Mouse (Mus musculus) adrenal gland, adult 8-10 months (tissue): ENCODE data around the gene Fli1. TPM values are rescaled to one million over a fixed set of nuclear protein-coding genes. Genes with fewer than 3 reads are reported as not detected.

Experiments used
- DNase-seq: peaks from one replicate; pipeline ENCODE4 v3.0.0; 2022
- total RNA-seq, 4 experiments: library from RNA; stranded (reverse); gene quantifications; 2 replicates each; pipeline ENCODE4 v1.2.4; 2022

The Fli1 gene
- total RNA-seq, 4 experiments from 2014 or later: 12.0 to 20.5 (median 15.5) TPM

DNA sequence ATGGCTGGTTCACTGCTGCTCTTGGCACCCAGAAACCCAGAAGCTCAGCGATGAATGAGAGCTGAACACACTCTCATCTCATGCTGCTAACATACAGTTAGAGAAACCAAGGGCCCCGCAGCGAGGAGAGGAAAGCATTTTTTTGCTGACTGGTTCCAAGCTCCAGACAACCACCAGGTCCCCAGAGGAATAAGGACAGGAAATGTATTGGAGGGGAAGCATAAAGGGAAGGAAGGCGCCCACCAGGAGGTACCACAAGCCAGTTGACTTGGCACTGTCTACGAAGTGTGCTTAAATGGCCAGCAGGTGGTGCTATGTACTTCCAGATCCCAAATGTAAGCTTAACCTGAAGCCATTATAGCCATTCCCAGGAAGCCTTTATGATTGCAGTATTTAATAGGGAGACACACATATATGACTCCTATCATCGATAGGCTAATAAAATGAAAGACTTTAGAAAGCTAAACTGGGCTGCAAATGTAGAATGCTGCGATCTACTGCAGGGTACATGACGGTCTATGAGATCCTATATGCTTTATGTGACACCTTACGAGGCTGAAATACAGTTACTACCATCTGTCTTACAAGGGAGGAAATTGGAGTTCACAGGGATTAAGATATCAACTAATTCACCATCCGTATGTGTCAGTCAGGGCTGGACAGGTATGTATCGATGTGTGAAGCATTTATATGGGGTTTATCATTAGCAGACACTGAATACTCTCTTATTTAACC lies 137.3 kb downstream of the Fli1 start:
- peak; percentile 30 for DNase-seq

DNA sequence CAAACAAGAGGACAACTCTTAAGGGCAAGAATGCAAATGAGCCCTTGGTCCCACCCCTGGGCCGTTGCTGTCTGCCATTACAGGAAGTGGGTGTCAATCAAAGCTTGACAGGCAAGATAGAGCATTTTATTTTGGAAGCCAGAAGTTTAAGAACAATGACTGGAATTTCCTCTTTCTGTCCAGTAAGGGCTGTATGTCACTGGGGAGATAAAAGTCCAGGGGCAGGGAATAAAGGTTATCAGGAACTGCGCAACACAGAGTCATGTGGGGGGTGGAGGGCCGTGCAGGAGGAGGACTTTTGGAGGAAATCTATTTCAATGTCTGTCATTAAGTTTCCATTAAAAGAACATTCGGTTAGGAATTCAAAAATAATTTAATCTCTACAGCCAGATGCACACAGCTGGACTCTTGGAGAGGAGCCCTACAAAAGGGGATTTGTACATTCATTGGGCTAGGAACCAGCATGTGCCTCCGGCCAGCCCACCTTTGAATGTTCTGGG lies 141.9 kb downstream of the Fli1 start:
- peak; percentile 20 for DNase-seq

GRCm38 (mm10) chr9:32400212-32400611 lies 142.4 kb downstream of the Fli1 start:
- no peak for DNase-seq

DNA sequence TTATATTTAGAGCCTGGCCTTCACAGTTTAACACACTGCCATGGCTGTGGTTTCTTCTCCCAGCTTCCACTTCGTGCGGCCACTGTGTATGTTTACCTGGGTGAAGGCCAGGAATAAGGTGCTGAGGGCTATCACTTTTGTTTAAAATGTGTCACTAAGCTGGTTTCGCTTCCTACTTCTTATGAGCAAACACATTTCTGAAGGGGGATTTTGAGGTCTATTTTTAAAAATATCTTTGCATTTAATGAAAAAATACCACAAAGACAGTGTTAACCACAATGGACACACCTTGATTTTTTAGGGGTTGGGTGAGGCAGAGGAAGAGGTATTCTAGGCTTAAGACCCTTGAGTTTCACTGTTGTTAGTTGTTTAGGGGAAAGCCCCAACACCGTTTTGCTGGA lies 147.9 kb downstream of the Fli1 start:
- DNase-seq: no peak

DNA sequence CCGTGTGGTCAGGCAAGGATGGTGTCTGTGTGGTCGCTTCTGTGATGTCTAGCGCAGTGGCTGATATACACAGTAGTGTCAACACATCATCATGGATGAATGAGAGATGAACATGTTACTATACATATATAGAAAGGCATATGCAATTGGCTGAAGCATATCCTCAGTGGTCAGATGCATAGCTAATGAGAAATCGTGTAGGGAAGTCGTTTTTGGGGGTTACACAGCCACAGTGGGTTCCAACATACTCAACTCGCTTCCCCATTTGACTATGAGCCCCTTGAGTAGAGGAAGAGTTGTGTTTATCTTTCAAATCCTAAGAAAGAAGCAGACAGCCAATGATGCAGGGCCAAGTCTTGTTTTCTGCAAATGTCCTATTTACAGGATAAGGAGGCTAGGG lies 149.9 kb downstream of the Fli1 start:
- DNase-seq: no peak

DNA sequence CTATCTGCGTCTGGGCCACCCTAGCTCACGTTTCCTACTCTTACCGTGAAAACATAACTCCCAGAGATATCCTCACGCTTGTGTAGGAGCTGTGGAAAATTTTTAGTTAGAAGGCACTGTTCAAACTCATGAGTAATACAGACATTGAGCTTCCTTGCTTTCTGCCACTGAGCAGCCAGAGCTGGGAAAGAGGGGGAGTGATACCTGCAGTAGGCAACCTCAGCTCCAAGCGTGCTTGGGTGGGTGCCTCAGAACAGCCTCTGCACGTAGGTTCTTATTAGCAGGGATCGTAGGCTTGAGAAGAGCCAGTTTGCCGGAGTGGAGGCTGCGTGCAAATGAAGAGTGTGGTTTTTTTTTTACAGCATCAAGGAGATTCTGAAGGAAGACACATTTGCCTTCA lies 151.0 kb downstream of the Fli1 start:
- no peak for DNase-seq

DNA sequence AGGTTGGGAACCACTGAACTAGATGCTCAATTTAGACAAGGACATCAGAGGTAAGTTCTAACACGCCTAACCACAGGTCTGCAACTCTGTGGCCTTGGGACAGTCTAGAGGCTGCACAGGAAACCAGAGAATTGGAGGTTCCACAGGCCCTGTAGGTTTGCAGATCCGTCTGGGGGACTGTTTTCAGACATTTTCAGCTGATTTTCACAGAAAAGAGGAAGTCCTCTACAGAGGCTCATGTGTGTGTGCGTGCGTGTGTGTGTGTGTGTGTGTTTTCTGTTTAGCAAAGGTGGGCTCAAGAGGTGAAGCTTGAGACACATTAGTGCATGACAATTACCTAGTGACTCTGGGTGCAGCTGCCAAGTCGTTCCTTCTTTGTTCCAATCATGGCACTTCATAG lies 151.6 kb downstream of the Fli1 start:
- no peak for DNase-seq

DNA sequence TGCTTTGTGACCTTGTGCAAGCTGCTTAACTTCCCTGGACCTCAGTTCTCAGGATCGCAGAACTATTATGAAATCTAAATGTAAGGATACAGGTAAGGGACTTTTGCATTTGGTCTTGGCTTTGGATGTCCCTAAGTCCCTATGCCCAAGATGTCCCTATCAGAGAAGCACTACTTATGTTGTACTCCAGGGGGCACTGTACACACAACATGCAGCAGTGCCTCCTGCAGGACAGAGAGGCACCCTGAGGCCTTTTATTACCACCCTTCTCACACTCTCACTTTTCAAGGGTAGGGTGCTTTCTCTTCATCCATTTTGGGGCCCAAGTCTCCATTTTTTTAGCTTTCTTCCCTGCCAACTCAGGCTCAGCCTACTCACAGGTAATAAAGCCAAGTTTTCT lies 154.5 kb downstream of the Fli1 start:
- no peak for DNase-seq

DNA sequence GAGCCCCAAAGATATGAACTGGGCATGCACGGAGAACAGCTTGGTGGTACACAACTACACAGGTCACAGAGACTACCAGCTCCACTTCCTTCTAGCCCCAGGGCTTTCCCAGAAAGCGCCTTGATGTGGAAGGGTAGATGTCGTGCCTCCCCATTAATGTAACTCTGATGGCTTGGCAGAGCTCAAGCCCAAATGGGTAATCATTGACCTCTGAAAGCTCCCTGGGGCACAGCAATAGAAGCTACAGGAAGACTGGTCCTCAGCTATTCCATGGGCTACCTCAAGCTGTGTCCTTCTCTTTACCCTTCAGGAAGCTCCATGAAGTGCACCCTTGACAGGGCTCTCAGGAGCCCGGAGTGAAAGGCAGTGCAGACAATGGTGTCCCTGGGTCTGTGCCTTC lies 157.8 kb downstream of the Fli1 start:
- no peak for DNase-seq

DNA sequence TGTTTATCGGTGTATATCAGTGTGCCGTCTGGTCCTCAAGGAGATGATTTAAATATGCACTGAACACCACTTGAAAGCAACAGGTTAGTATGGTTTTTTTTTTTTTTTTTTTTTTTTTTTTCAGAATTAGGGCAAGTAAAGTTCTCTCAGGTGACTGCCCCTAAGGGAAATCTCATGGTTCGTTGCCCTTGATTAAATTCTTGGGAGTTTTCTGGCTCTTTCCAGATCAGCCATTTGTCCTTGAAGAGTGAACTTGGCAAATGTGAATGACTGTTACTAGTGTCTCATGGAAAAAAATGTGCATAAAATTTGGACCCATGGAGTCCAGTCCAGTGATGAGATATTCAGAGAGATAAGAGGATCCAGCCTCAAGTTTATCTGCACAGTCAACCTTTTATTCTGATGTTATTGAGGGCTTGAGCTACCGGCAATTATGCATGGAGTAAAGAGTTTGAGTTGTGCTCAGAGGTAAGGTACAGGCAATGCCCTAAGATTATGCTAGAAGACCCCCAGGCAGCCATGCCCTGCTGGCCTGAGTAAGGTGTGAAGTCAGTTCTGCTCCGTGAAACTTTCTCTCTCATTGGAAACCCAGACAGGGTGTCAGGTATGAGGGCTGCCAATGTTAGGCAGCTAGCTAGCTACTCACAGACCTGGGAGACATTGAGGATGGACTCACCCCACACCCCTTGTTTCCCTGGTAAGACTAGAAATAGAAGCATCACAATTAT lies 165.6 kb downstream of the Fli1 start:
- no peak for DNase-seq

DNA sequence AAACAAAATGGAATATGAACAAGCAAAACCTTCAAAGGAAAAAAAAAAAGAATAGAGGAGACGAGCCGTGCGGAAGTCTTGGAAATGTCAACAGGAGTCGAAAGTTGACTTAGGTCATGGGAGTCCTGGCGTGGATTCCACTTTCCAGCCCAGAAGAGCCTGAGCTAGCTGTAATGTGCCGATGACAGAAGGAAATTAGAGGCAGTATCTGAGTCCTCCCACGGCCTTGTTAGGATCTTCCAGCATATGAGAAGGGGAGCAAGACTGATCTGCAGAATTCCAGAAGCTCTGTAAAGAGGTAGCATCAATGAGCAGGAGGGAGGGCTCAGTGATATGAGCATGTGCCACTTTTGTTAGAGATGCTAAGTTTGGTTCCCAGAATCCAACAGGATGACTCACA lies 166.6 kb downstream of the Fli1 start:
- DNase-seq: no peak

DNA sequence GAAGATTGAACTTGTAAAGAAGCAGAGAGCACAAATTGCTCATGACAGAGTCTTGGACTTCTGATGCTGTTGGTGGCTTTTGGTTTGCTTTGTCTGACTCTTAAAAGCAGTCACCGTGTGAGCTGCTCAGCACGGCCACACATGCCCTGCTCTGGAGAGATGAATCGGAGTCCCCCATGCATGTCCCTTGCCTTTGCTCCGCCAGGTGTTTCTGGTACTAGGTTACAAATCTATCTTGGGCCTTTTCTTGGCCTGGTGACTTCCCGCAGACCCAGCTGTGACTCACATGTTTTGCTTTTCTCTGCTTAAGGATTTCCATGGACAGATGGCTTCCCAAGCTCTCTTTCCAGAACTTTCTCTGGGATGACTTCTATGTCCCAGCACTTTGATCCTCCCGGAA lies 169.0 kb downstream of the Fli1 start:
- no peak for DNase-seq

Other genes with a start within 250 kb of the Fli1 start
- 1 to 10 TPM in 3 of 4 experiments, under 1 TPM in 1; 0.66 to 2.1 (median 1.8) TPM for gene Kcnj5, start 198.5 kb downstream of the Fli1 start, total RNA-seq
- not detected for gene Kcnj1, start 170.4 kb downstream of the Fli1 start, total RNA-seq
- gene Ets1, start 93.4 kb upstream of the Fli1 start, total RNA-seq: 10 to 100 TPM; 21.2 to 39.9 (median 34.8) TPM